Mouse (Mus musculus): ENCODE measurements around the gene Lag3. TPM values are rescaled to one million over a fixed set of nuclear protein-coding genes. Genes with fewer than 3 reads are reported as not detected.

Gene Lag3
- 0.25 and 0.70 TPM in 2 replicates for total RNA-seq (2017)

DNA sequence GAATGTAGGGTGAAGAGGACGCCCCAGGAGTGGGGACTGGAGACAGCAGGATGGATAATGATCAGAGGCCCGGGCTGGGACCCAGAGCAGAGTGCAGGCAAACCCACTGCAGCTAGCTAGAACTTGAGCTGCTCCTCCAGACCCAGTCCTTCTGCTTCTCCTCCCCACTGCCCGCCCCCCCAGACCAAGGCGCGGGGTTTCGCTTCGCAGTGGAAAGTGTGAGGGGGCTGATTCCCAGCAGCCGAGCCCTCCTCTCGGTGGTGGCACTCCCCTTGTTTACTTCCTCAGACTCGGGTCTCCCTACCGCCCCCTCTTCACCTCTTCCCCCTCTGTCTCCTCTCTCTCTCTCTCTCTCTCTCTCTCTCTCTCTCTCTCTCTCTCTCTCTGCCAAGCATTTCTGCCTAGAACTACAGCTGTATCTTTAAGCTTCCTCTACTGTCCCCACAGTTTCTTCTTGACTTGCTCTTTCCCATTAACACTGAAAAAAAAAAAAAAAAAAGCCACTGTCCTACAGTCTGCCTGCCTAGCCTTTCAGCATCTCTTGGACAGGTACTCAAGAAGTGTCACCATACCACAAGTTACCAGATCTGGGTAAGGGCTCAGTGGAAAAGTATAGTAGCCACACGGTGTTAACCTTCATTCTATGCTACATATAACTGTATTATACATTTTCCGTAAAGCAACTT lies at the start of gene Lag3:
TSS of gene Lag3 (minus strand) at position 173 of the 686 bp plus-strand sequence.
- no peak for ATAC-seq (ENCODE audit: extremely low read depth, insufficient number of reproducible peaks, low FRiP score, poor library complexity, severe bottlenecking)

DNA sequence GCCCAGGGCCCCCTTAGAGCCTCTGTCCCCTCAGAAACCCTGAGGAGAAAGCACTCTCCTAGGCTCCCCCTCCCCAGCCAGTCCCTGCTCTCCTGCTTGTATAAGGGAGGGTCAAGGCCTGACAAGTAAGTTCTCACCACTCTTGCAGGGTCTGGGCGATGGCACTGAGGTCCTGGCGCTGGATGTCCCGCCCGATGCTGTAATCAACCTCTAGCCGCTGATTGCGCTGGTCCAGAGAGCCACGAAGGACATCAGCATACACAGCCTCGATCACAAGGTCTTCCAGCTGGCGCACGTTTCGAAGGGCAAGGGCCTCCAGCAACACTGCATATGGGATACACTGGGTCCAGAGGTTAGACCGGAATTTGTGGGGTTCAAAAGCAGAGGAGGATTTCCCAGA lies 49.5 kb upstream of the Lag3 start:
- no peak for ATAC-seq (ENCODE audit: extremely low read depth, insufficient number of reproducible peaks, low FRiP score, poor library complexity, severe bottlenecking)

DNA sequence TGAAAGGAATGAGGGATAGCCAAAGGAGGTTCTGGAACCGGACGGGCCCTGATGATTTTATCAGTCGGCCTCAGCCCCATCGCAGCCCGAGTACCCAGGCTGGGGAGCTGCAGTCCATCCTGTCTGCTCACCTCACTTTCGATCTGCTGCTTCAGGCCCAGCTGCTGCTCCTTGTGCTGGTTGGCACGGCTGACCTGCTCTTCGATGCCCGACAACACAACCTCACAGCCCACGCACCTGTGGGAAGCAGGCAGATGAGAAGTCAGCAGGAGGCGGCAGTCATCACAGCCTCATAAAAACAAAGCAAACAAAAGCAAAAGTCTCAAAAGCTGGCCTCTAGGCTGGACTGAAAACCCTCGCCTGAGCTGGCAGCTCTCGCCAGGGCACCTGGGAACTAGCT lies 48.5 kb upstream of the Lag3 start:
- no peak for ATAC-seq (ENCODE audit: extremely low read depth, insufficient number of reproducible peaks, low FRiP score, poor library complexity, severe bottlenecking)

DNA sequence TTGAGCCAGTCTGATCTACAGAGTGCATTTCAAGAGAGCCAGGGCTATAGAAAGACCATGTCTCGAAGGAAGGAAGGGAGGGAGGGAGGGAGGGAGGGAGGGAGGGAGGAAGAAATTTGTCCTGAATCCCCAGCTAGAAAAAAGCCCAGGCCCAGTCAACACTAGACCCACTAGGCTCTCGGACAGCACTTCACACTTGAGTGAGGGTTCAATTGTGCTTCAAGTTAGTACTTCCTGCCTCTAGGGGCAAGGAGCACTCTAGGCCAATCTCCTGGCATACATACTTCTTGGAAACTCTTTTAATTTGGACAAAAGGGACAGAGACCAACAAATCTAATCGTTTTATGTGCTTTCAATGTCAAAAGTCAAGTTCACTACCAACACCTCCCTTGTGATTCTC lies 46.6 kb upstream of the Lag3 start:
- ATAC-seq (ENCODE audit: extremely low read depth, insufficient number of reproducible peaks, low FRiP score, poor library complexity, severe bottlenecking) = no peak

DNA sequence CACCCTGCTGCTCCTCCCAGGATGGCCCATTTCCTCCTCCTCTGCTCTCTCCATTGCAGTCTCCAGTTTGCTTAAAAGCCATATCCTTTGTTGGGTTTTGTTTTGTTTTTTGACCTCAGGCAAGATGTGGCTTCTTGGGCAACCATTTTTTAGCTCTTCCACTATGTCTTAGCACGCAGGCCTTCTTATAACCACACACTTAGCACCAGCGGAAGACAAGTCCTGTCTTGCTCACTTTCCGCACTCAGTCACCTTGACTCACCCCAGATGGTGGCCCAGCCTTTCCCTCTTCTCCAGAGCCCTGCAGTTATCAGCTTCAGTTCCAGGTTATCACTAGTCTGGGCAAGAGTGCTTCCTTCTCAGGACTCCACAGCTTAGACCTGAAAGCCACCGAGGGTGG lies 43.7 kb upstream of the Lag3 start:
- no peak for ATAC-seq (ENCODE audit: extremely low read depth, insufficient number of reproducible peaks, low FRiP score, poor library complexity, severe bottlenecking)

DNA sequence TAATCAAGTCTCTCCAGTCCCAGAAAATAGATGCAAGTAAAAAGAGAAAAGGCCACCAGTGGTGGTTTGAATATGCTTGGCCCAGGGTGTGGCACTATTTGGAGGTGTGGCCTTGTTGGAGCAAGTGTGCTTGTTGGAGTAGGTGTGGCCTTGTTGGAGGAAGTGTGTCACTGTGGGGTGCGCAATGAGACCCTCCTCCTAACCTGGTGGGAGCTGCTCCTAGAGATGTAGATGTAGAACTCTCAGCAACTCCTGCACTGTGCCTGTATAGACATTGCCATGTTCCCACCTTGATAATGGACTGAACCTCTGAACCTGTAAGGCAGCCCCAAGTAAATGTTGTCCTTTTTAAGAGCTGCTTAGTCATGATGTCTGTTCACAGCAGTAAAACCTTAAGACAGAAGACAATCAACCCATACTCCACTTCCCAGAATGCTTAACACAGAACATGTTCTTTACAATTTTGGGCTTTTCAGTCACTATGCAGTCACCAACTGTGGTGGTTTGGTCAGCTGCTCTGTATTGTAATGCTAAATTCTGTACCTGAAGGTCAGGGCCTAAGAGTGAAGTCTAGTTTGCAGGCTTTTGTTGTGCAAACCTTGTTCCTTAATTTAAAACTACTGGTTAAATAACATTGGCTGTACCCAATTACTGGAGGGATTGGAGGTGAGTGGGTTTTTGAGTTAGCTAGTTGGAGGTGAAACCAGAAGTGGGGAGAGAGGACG lies 42.6 kb upstream of the Lag3 start:
- no peak for ATAC-seq (ENCODE audit: extremely low read depth, insufficient number of reproducible peaks, low FRiP score, poor library complexity, severe bottlenecking)

DNA sequence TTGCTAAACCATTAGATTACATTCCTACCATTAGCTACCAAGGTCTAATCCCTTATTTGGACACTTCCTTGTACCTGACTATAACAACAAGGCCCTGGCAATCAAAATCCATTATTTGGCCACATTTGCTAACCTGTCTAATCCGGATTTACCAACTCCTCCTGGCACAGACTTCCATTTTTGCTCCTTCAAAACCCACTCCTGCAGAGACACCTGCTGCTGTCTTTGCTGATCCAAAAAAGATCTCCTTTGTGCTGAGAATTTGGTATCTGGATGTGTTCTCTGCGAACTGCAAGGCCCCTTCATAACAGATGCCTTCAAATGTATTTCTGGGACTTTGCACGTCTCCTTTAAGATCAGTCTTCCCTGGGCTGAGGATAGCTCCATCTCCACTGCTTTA lies 32.0 kb upstream of the Lag3 start:
- ATAC-seq (ENCODE audit: extremely low read depth, insufficient number of reproducible peaks, low FRiP score, poor library complexity, severe bottlenecking) = no peak

DNA sequence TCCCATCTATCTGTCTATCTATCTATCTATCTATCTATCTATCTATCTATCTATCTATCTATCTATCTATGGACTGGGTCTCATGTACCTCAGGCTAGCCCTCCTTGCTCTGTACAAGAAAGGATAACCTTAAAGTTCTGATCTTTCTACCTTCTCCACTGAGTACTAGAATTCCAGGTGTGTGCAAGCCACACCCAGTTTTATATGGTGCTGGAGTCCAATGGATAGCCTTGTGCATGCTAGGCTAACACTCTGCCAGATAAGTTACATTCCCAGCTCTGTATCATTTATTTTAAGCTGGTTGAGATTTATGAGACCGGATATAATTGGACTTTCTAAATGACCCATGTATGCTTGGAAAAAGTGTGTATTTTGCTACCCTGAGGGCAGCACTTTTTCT lies 30.2 kb upstream of the Lag3 start:
- no peak for ATAC-seq (ENCODE audit: extremely low read depth, insufficient number of reproducible peaks, low FRiP score, poor library complexity, severe bottlenecking)

DNA sequence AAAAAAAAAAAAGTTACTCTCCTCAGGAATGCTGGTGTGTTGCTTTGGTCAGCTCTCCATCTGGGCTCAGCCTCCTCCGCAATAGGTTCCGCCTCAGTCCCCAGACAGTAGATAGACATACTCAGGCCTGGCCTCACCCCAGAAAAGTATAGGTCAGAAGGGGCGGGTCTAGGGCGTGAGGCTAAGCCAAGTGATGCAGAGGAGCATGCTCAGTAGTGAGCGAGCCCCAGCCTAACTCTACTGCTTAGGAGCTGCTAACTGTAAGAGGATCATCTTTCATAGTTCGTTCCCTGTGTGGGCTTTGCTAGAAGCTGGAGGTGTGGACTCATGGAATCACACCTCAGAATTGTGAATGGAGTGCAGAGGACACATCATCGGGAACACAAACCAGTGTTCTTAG lies 27.0 kb upstream of the Lag3 start:
- ATAC-seq (ENCODE audit: extremely low read depth, insufficient number of reproducible peaks, low FRiP score, poor library complexity, severe bottlenecking) = no peak

DNA sequence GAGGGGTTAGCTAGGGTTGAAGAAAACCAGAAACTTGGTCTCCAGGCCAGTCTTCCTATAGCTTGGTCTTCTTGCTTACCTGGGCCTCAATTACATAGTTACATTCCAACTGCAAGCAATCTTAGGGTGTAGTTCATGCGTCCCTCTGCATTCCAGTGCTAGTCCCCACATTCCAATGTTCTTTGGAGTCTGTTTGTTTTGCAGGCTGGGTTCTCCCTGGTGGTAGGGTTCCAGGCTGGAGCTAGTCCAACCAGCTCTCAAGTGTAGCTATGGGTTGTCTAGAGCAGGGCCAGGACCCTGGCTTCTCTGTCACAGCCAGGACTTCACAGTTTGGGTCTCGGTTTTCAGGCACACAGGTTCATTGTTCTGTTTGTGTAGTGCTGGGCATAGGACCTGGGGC lies 26.0 kb upstream of the Lag3 start:
- no peak for ATAC-seq (ENCODE audit: extremely low read depth, insufficient number of reproducible peaks, low FRiP score, poor library complexity, severe bottlenecking)

DNA sequence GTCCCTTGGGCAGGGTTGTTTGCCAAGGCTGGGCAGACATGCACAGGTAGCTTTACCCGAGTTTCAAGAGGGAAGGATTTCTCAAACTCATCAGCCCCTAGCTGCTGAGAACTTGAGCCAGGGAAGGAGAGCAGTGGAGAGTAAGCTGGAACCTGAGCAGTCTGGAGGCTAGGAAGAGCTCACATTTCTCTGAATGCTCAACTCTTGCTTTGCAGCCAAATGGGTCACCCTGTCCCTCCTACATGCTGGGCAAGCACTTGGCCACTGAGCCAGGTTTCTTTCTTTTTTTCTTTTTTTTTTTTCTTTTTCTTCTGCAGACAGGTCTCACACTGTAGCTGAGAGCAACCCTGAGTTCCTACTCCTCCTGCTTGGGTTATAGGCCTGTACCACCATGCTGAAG lies 25.2 kb upstream of the Lag3 start:
- ATAC-seq (ENCODE audit: extremely low read depth, insufficient number of reproducible peaks, low FRiP score, poor library complexity, severe bottlenecking) = no peak

DNA sequence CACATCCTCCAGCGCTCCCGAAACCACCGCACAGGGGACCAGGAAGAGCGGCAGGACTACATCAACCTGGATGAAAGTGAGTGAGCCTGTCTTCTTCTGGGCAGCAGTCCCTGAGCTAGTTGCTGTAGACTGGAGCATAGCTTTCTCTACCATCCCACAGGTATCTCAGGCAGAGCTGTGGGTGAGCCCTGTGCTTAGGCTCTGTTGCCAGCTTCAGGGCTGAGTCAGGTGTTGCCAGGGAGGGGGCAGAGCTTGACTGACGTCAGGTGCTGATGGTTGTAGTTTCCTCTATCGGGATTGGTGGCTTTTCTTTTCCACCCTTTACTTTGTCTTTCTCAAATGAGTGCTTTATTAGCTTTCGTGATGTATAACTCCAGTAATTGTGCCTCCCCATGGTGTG lies 23.2 kb upstream of the Lag3 start:
- ATAC-seq (ENCODE audit: extremely low read depth, insufficient number of reproducible peaks, low FRiP score, poor library complexity, severe bottlenecking) = no peak

DNA sequence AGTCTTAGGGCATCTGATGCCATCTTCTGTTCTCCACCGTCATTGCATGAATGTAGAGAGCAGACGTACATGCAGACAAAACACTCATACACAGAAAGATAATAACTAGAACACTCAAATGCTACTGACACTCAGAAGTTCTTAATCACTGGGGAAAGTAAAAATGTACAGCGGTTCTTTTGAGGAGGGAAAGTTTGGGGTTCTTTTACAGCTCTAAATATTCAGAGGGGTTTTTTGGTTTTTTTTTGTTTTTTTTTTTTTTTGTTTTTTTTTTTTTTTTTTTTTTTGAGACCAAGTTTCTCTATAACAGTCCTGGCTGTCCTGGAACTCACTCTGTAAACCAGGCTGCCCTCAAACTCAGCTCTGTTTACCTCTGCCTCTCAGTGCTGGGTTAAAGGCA lies 21.6 kb upstream of the Lag3 start:
- no peak for ATAC-seq (ENCODE audit: extremely low read depth, insufficient number of reproducible peaks, low FRiP score, poor library complexity, severe bottlenecking)

DNA sequence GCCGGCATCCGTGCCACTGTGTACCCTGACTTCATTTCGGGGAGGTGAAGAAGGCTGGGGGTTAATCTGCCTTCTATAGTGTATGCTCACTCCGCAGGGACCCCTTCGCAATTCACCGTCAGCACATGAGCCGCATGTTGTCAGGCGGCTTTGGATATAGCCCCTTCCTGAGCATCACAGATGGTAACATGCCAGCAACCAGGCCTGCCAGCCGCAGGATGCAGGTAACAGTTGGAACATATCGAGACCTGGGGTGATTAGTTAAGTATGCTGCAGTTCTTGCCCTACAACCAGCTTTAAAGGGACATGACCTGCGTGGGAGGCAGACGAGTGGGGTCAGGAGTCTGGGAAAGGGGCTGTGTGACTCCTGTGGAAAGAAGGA lies 20.8 kb upstream of the Lag3 start:
- ATAC-seq (ENCODE audit: extremely low read depth, insufficient number of reproducible peaks, low FRiP score, poor library complexity, severe bottlenecking) = no peak

DNA sequence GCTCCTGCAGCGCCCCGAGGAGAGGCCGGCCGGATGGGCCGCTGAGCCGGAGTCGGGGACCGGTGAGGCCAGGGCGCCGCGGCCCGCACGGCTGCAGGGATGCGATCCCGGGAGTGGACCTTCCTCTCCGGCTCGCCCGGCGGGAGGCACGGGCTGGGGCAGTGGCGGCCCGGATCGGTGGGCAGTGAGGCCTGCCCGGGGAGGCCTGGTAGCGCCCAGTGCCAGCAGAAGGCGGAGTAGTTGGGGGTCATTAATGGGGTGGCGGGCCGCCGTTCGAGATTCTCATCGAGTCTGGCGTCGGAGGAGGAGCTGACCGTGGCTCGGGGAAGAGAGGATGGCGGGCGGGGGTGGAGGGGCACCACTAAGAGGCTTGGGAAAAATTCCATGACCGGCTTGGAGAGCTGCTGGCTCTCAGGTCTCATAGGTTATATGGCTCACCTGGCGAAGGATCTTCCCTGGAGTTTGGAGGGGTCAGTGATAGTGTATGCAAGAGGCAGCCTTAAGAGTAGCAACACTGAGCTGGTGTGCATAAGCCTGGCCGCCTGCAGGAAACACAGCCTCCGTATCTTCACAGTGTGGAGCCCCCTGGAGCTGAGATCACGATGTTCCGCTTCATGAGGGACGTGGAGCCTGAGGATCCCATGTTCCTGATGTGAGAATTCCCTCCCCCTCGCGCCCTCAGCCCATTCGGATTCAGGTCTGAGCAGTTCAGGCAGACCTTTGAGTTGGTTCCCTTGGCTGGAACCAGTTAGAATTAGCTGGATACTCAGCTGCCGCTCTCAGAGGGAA lies 20.2 kb upstream of the Lag3 start:
- no peak for ATAC-seq (ENCODE audit: extremely low read depth, insufficient number of reproducible peaks, low FRiP score, poor library complexity, severe bottlenecking)

DNA sequence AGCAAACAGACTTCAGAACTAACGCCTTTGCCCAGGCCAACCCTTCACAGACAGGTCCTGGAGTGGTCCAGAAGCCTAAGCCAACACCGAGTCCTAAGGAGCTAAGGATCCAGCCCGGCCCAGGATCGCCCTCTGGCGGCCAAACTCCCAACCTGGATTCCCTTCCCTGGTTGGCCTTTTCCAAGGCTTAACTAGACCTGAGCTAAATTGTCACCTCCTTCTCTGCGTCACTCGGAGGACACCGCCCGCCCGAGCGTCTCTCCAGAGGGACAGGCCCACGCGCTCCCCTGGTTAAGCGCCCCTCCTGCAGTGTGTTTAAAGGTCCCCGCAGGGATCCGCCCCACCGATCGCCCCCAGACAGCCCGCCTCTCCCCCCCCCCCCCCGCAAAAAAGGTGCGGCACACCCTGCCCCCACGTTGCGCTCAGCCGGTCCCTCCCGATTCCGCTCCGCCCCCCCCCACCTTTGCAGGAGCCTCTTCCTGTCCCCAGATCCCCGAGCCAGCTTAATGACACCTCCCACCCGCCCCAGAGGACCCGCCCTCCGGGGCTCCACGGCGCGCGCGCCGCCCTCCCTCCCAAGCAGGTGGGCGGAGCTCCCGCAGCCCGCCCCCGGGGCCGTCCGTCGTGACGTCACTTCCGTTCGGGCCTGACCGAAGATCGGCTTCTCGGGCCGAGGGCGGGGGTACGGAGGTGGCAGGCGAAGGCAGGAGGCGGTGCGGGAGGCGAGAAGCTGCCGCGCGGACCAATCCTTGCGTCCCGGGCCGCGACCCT lies 19.4 kb upstream of the Lag3 start, which contains the start of gene Mlf2:
TSS of gene Mlf2 (plus strand) at position 633 of the 771 bp plus-strand sequence.
- peak; percentile 78 for ATAC-seq (ENCODE audit: extremely low read depth, insufficient number of reproducible peaks, low FRiP score, poor library complexity, severe bottlenecking)

DNA sequence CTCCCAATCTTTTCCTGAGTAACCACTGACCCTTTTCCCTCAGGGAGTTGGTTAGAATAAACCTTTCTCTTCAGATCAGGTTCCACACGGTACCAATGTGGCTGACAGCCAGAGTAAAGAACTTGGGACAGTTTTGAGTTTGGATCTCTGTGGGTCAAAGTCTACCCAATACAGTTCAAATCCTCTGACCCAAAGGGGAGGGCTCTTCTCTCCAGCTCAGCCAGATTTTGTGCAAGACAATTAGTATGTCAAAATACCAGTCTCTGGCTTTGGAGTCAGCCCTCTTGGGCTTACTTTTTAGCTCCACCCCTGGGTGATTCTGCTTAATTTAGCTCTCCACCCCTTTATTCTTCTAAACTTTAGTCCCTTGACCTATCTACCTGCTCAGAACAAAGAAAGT lies 18.7 kb upstream of the Lag3 start:
- ATAC-seq (ENCODE audit: extremely low read depth, insufficient number of reproducible peaks, low FRiP score, poor library complexity, severe bottlenecking) = no peak

DNA sequence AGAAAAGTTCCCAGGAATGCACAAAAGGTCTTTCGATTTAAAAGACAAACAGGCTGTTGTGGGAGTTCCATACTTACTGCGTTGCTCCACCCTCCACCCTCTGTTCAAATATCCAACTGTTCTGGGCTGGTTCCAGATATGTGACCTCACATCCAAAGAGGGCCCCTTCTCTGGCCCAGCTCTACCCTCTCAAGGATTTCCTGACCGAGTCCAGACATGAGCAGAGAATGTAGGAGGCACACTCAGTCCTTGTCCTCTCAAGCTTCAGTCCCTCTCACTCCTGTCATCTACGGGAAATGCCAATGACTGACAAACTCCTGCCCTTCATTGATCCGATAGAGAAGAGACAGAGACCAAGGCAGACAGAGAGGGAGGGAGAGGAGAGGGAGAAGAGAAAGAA lies 14.4 kb upstream of the Lag3 start:
- ATAC-seq (ENCODE audit: extremely low read depth, insufficient number of reproducible peaks, low FRiP score, poor library complexity, severe bottlenecking) = no peak

DNA sequence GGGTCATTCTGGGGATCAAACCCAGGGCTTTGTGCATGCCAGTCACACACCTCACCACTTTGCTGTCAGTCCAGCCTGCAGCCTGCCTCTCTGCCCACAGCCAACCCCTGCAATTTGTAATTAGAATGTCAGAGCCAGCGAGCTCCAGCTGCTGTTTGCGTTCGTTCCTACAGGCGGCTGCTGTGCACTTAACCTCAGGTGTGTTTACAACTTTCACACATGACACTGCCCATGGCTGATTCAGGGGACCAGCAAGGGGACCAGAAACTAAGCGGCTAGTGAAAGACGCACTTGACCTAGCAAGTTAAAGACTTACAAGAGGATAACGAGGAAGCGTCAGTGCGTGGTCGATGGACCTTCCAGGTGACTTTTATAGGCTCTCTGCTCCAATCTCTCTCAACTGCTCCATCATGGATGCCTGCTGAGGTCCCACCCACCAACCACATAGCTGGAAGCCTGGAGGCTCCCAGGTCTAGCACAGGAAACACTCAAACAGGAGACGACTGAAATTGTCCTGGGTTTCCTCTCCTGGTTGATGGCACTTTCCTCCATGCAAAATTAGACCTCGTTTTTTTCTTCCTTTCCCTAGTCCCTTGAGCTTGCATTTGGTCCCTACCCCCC lies 13.8 kb upstream of the Lag3 start:
- no peak for ATAC-seq (ENCODE audit: extremely low read depth, insufficient number of reproducible peaks, low FRiP score, poor library complexity, severe bottlenecking)

Measured in neutrophil, adult 5-6 weeks (primary cell).